In genomic region chr5:116004271-116004670, GRCm38 (mm10) we compare ENCODE assay signal across 21 mouse cellular contexts. TPM values are rescaled to one million over a fixed set of nuclear protein-coding genes. Genes with fewer than 3 reads are reported as not detected.
DNase-seq lines count a peak whose midpoint lies in the region; ATAC-seq lines count a peak whose summit lies in the region.
"Had no signal": no experiment of that assay in that cellular context is flagged by ENCODE, and none has a peak within 500 bp of the region (broad histone marks: within the 10 kb centered on the region; RNA-seq: fewer than 3 reads in every experiment).

No protein-coding gene starts in this region.

- no peak overlapping the region for H3K27ac ChIP-seq in neural tube, embryonic 12.5 days
- H3K27ac ChIP-seq: embryonic facial prominence, embryonic 12.5 days; limb, embryonic 12.5 days; liver, embryonic 14.5 days; midbrain, embryonic 13.5 days had no signal

- 0 out of 2 replicates have a peak, but pooled peaks cover 3% of the 10 kb centered on the region for H3K4me1 ChIP-seq in neural tube, embryonic 12.5 days
- H3K4me1 ChIP-seq: midbrain, embryonic 13.5 days had no signal

- 74% methylated on average over 10 of the region's 10 CpGs for WGBS in neural tube, embryonic 12.5 days

- no peak overlapping the region for H3K4me3 ChIP-seq in neural tube, embryonic 12.5 days
- H3K4me3 ChIP-seq: embryonic facial prominence, embryonic 12.5 days; limb, embryonic 12.5 days; midbrain, embryonic 13.5 days; myocyte had no signal

- no peaks in the 10 kb centered on the region for H3K27me3 ChIP-seq in neural tube, embryonic 12.5 days (replicated peaks)
- H3K27me3 ChIP-seq: CH12.LX; embryonic facial prominence, embryonic 12.5 days; limb, embryonic 12.5 days; midbrain, embryonic 13.5 days had no signal

- no peak for ATAC-seq in neural tube, embryonic 12.5 days (ENCODE audit: low FRiP score, low read depth)
- ATAC-seq: forebrain, embryonic 16.5 days; intestine, embryonic 16.5 days; midbrain, embryonic 13.5 days had no signal

- peak overlapping the region; percentile 14; the same call in 1 of the 2 replicates for H3K4me2 ChIP-seq in neural tube, embryonic 12.5 days (replicated peaks)
- H3K4me2 ChIP-seq: embryonic facial prominence, embryonic 12.5 days; heart, embryonic 11.5 days; limb, embryonic 12.5 days; midbrain, embryonic 13.5 days had no signal

- no peaks in the 10 kb centered on the region for H3K9me3 ChIP-seq in neural tube, embryonic 12.5 days
- H3K9me3 ChIP-seq: embryonic facial prominence, embryonic 12.5 days; limb, embryonic 12.5 days; midbrain, embryonic 13.5 days had no signal

- peak; percentile 93 for DNase-seq in heart, adult 11 months
- DNase-seq in heart, postnatal 36 days: no peak
- DNase-seq in layer of hippocampus, adult 11-12 months (ENCODE audit: low spot score): peak; percentile 45
- DNase-seq in layer of hippocampus, adult 9-10 months (ENCODE audit: low spot score): no peak
- DNase-seq in brain, adult 2 months (ENCODE audit: low read depth, low spot score): peak; percentile 86
- DNase-seq in spleen, postnatal 36 days (ENCODE audit: low spot score in 2 of 2): no peak
- no peak for DNase-seq in MN1 (ENCODE audit: low spot score)
- DNase-seq: cerebellum, adult 18-20 months; gastrocnemius, postnatal 14 days; heart, postnatal 14 days; thymus, adult 2 months had no signal

- H3K9ac ChIP-seq in neural tube, embryonic 12.5 days: no peak overlapping the region
- H3K9ac ChIP-seq: embryonic facial prominence, embryonic 12.5 days; limb, embryonic 12.5 days; liver, embryonic 14.5 days; midbrain, embryonic 13.5 days had no signal

- intact Hi-C loops in heart, postnatal 36 days (cut with DNase I): no loop called here

- peaks cover 12% of the 10 kb centered on the region; the same call in 1 of the 2 replicates for H3K36me3 ChIP-seq in neural tube, embryonic 12.5 days

RNA-seq across cellular contexts. Expression of gene Prkab1, which starts 20.0 kb away (rescaled TPM):
- total RNA-seq in heart, postnatal 36 days (2021): 10 to 100 TPM; 48.7 to 58.3 TPM
- polyA plus RNA-seq in neural tube, embryonic 12.5 days (2016; fragmentation: Nextera tagmentation; extraction: Ambion mirVana): 57.5 and 62.2 TPM in 2 replicates

Comparison
In these comparisons a context has a peak if more than half of its experiments do, and no peak if none do; other contexts are left out.
1. DNase-seq: peak in heart, adult 11 months (single experiment), layer of hippocampus, adult 11-12 months (single experiment) and brain, adult 2 months (single experiment); none in heart, postnatal 36 days (0 of 2), layer of hippocampus, adult 9-10 months (single experiment), spleen, postnatal 36 days (0 of 2) and MN1 (single experiment).